ENCODE assay signal across 11 mouse cellular contexts in the genomic region with DNA sequence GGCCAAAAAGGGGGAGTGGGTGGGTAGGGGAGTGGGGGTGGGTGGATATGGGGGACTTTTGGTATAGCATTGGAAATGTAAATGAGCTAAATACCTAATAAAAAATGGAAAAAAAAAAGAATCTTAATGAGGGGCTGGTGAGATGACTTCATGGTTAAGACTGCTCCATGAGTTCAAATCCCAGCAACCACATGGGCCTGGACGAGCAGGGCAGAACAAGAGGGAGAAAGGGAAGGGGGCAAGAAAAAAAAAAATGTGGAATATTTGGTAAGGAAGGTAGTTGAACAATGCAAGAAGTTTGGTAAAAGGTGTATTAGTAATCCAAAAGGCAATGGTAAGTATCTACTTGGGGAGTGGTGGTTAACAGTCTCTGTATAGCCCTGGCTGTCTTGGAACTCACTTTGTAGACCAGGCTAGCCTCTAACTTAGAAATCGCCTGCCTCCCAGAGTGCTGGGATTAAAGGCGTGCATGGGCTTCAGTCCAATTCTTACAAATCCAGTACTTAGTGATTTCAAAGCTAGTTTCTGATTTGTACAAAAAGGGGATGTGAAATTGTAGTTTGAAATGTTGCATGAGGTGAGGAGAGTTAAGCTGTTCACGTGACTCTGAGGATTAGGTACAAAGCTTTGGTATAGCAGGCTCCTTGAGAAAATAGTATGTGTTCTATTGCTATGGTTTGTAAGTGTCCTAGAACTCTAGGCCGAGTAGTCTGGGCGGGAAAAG. TPM values are rescaled to one million over a fixed set of nuclear protein-coding genes. Genes with fewer than 3 reads are reported as not detected.
DNase-seq lines count a peak whose midpoint lies in the region; ATAC-seq and TF ChIP-seq lines count a peak whose summit lies in the region.
"Had no signal": no experiment of that assay in that cellular context is flagged by ENCODE, and none has a peak within 500 bp of the region (broad histone marks: within the 10 kb centered on the region; RNA-seq: fewer than 3 reads in every experiment).

No protein-coding gene starts in this region.

- H3K4me1 ChIP-seq in lung, embryonic 16.5 days (replicated peaks; ENCODE audit: control insufficient read depth, insufficient read depth, low read length), result no peaks in the 10 kb centered on the region
- no peaks in the 10 kb centered on the region for H3K4me1 ChIP-seq in lung, adult 2 months (ENCODE audit: control insufficient read depth, insufficient read depth, low read length)
- H3K4me1 ChIP-seq: embryonic facial prominence, embryonic 15.5 days; heart, embryonic 12.5 days had no signal

- intact Hi-C loops in heart, postnatal 36 days (cut with DNase I), result no loop called here
- intact Hi-C loops in left cerebral cortex, postnatal 25 days (cut with DNase I), result loop anchor here (5.0 kb wide), 1 partner anchor 168 kb away; no protein-coding TSS in a partner anchor

- H3K4me3 ChIP-seq in lung, embryonic 16.5 days (ENCODE audit: low read length), result no peak overlapping the region
- no peak overlapping the region for H3K4me3 ChIP-seq in lung, adult 2 months (replicated peaks; ENCODE audit: extremely low read depth, low read depth, low read length)
- H3K4me3 ChIP-seq in myocyte, result no peak overlapping the region
- H3K4me3 ChIP-seq: embryonic facial prominence, embryonic 15.5 days; heart, embryonic 12.5 days had no signal

- no peaks in the 10 kb centered on the region for H3K27me3 ChIP-seq in lung, embryonic 16.5 days (ENCODE audit: control insufficient read depth, insufficient read depth, low read depth, low read length)
- H3K27me3 ChIP-seq in myocyte (ENCODE audit: control insufficient read depth, insufficient read depth, insufficient read length), result no peaks in the 10 kb centered on the region
- H3K27me3 ChIP-seq: embryonic facial prominence, embryonic 15.5 days had no signal

- no peak overlapping the region for H3K9ac ChIP-seq in lung, embryonic 16.5 days (ENCODE audit: low read length)
- H3K9ac ChIP-seq: embryonic facial prominence, embryonic 15.5 days; heart, embryonic 12.5 days had no signal

- H3K36me3 ChIP-seq in lung, embryonic 16.5 days (ENCODE audit: control insufficient read depth, insufficient read depth, low read length), result peaks cover 18% of the 10 kb centered on the region
- peaks cover 22% of the 10 kb centered on the region for H3K36me3 ChIP-seq in myocyte (ENCODE audit: control insufficient read depth, insufficient read depth)

- TF ChIP-seq CTCF in lung, adult 2 months (IDR thresholded peaks at IDR 0.05; ENCODE audit: insufficient read depth, low read length), result no peak

- H3K27ac ChIP-seq in lung, embryonic 16.5 days (ENCODE audit: low read length), result no peak overlapping the region
- H3K27ac ChIP-seq: embryonic facial prominence, embryonic 15.5 days had no signal

- no peaks in the 10 kb centered on the region for H3K9me3 ChIP-seq in lung, embryonic 16.5 days (ENCODE audit: control insufficient read depth, low read length)
- H3K9me3 ChIP-seq: embryonic facial prominence, embryonic 15.5 days; heart, embryonic 12.5 days had no signal

- no peak overlapping the region for H3K4me2 ChIP-seq in lung, embryonic 16.5 days (ENCODE audit: low read depth, low read length)
- H3K4me2 ChIP-seq in myocyte (ENCODE audit: low read depth), result no peak overlapping the region
- H3K4me2 ChIP-seq: embryonic facial prominence, embryonic 15.5 days; heart, embryonic 12.5 days had no signal

- ATAC-seq in lung, embryonic 16.5 days (ENCODE audit: low read depth), result peak; percentile 62
- peak; percentile 66 for ATAC-seq in granulocyte monocyte progenitor cell, adult 5-6 weeks (replicated peaks; ENCODE audit: poor library complexity, severe bottlenecking)

- DNase-seq in lung, adult 2 months, result no peak
- peak; percentile 6 for DNase-seq in NIH3T3 (ENCODE audit: low read depth)
- no peak for DNase-seq in cerebellum, adult 18-20 months
- DNase-seq in heart, postnatal 36 days, result no peak
- no peak for DNase-seq in left cerebral cortex, postnatal 25 days (ENCODE audit: low spot score in 2 of 2)
- DNase-seq: adrenal gland, postnatal 25 days had no signal

- 44% methylated on average over 6 of the region's 6 CpGs for WGBS in lung, embryonic 16.5 days
- WGBS in lung, adult 2 months, result 58% methylated on average over 6 of the region's 6 CpGs

- TF ChIP-seq POLR2A in lung, adult 2 months (IDR thresholded peaks at IDR 0.05; ENCODE audit: borderline replicate concordance, extremely low read depth, low read depth, low read length), result no peak
- no peak for TF ChIP-seq POLR2A in myocyte (IDR thresholded peaks at IDR 0.05; ENCODE audit: insufficient read length, low read depth)

- H3K79me2 ChIP-seq in myocyte (ENCODE audit: control insufficient read depth, insufficient read depth), result no peaks in the 10 kb centered on the region

- no peak overlapping the region for H3ac ChIP-seq in myocyte (ENCODE audit: control insufficient read depth, insufficient read length)

TF ChIP-seq in myocyte, 11 proteins besides CTCF, POLR2A, EP300 and RAD21:
- TF ChIP-seq USF1 (IDR thresholded peaks at IDR 0.05; ENCODE audit: low read depth) (peak; percentile 21), E2F4 (IDR thresholded peaks at IDR 0.05; ENCODE audit: insufficient read depth) (no peak), MAX (IDR thresholded peaks at IDR 0.05; ENCODE audit: low read depth) (no peak), SRF (IDR thresholded peaks at IDR 0.05; ENCODE audit: control insufficient read depth, insufficient read length, low read depth) (no peak)

RNA-seq across cellular contexts. Expression of a gene that starts 13.9 kb away (rescaled TPM):
- 115 TPM in 2 replicates for polyA plus RNA-seq in lung, embryonic 16.5 days (2015; fragmentation: Nextera tagmentation; extraction: Ambion mirVana)
- 24.6 and 30.1 TPM in 2 replicates for polyA plus RNA-seq in lung, adult 2 months (2012; rRNA removed)
- 150 and 178 TPM in 2 replicates for total RNA-seq in granulocyte monocyte progenitor cell, adult 5-6 weeks (2014; fragmentation: Nextera tagmentation)
- total RNA-seq in granulocyte monocyte progenitor cell, adult 5-6 weeks (2017), result 451 and 491 TPM in 2 replicates
- polyA plus RNA-seq in myocyte (2012; fragmentation: generic; extraction: Trizol), result 38.9 TPM
- total RNA-seq in heart, postnatal 36 days (2021), result 100 to 1,000 TPM; 112 to 209 TPM
- 100 to 1,000 TPM; 154 to 182 TPM for total RNA-seq in left cerebral cortex, postnatal 25 days (2021)
